Mouse (Mus musculus) stomach, postnatal 0 days (tissue): ENCODE data around the gene Etv3. TPM values are rescaled to one million over a fixed set of nuclear protein-coding genes. Genes with fewer than 3 reads are reported as not detected.

Source experiments
- ATAC-seq: fragments of 200-750 bp; cut with Nextera tagmentation; 2 replicates; pipeline ENCODE4 v1.8.0; 2017; ENCODE audit not compliant: low FRiP score, low TSS enrichment
- DNase-seq: peaks from one replicate; pipeline ENCODE4 v3.0.0-alpha.2; 2016; ENCODE audit warnings: low spot score
- H3K27ac ChIP-seq: fragments of 300-500 bp; sonication (generic); replicated peaks from 2 replicates; pipeline ENCODE4 v1.5.1; 2014; ENCODE audit warnings: mild to moderate bottlenecking, control low read depth
- H3K27me3 ChIP-seq: fragments of 300-500 bp; sonication (generic); 2 replicates; pipeline ENCODE4 v1.6.1; 2014; ENCODE audit warnings: low read length; ENCODE audit not compliant: control insufficient read depth, insufficient read depth
- H3K36me3 ChIP-seq: fragments of 300-500 bp; sonication (generic); 2 replicates; pipeline ENCODE4 v1.6.1; 2014; ENCODE audit warnings: low read length, mixed read lengths; ENCODE audit not compliant: control insufficient read depth, insufficient read depth
- H3K4me1 ChIP-seq: fragments of 300-500 bp; sonication (generic); replicated peaks from 2 replicates; pipeline ENCODE4 v1.6.1; 2014; ENCODE audit warnings: antibody characterized with exemption; ENCODE audit not compliant: control insufficient read depth, insufficient read depth
- H3K4me2 ChIP-seq: fragments of 300-500 bp; sonication (generic); replicated peaks from 2 replicates; pipeline ENCODE4 v1.6.1; 2014; ENCODE audit warnings: low read depth, mild to moderate bottlenecking, control low read depth, moderate library complexity
- H3K4me3 ChIP-seq: fragments of 300-500 bp; sonication (generic); 2 replicates; pipeline ENCODE4 v1.5.1; 2014; ENCODE audit warnings: low read depth, low read length, control low read depth
- H3K9ac ChIP-seq: fragments of 300-500 bp; sonication (generic); 2 replicates; pipeline ENCODE4 v1.6.1; 2014; ENCODE audit warnings: mild to moderate bottlenecking, low read length, control low read depth, mixed read lengths
- H3K9me3 ChIP-seq: fragments of 300-500 bp; sonication (generic); 2 replicates; pipeline ENCODE4 v1.6.1; 2016; ENCODE audit warnings: low read length; ENCODE audit not compliant: control insufficient read depth
- CTCF ChIP-seq: IDR thresholded peaks from 2 replicates; pipeline ENCODE4 v1.5.1; 2016; ENCODE audit warnings: antibody characterized with exemption, low read depth, mild to moderate bottlenecking, moderate library complexity
- EP300 ChIP-seq: optimal IDR thresholded peaks from 2 replicates; pipeline ENCODE3; 2016; ENCODE audit warnings: antibody characterized with exemption
- WGBS: fragments of 180-500 bp; shearing (Covaris S2); extraction: QIAGEN DNeasy Blood & Tissue Kit; methylation state at CpG from one replicate; pipeline ENCODE4 v1.1.7; 2014; 5-methylcytosine and 5-hydroxymethylcytosine counted together
- polyA plus RNA-seq: library from polyadenylated mRNA; unstranded; fragments of >200 nt; fragmentation: Nextera tagmentation; extraction: Ambion mirVana; gene quantifications from 2 replicates; pipeline ENCODE4 v1.2.1, GENCODE M21; 2015

The Etv3 gene
- polyA plus RNA-seq, 1 experiment from 2014 or later = 11.8 TPM

GRCm38 (mm10) chr3:87498266-87498665 lies 26.9 kb upstream of the Etv3 start:
- no peak overlapping the region for H3K4me3 ChIP-seq
- ATAC-seq = no peak
- H3K27ac ChIP-seq = no peak overlapping the region; the same call in 1 of the 2 replicates
- 87% methylated on average over 9 of the region's 9 CpGs for WGBS
- H3K4me1 ChIP-seq = no peaks in the 10 kb centered on the region
- no peaks in the 10 kb centered on the region for H3K9me3 ChIP-seq
- DNase-seq = no peak
- no peak for TF ChIP-seq EP300
- H3K36me3 ChIP-seq = no peaks in the 10 kb centered on the region
- H3K4me2 ChIP-seq = no peak overlapping the region
- no peaks in the 10 kb centered on the region; the same call in 1 of the 2 replicates for H3K27me3 ChIP-seq
- no peak overlapping the region for H3K9ac ChIP-seq

- ATAC-seq = peak; percentile 54; the same call in 1 of the 2 replicates
- Histone ChIP-seq H3K4me2 (no peak overlapping the region), H3K9me3 (no peaks in the 10 kb centered on the region), H3K27me3 (no peaks in the 10 kb centered on the region; the same call in 1 of the 2 replicates), H3K27ac (no peak overlapping the region), H3K9ac (no peak overlapping the region), H3K4me1 (no peaks in the 10 kb centered on the region), H3K4me3 (no peak overlapping the region), H3K36me3 (no peaks in the 10 kb centered on the region)
- peak; percentile 72 for DNase-seq
- WGBS = 13% methylated on average over 3 of the region's 3 CpGs
- TF ChIP-seq CTCF (peak; percentile 99), EP300 (no peak)
Measured at GRCm38 (mm10) chr3:87499072-87499471, 26.1 kb upstream of the Etv3 start.

GRCm38 (mm10) chr3:87500088-87501055 lies 24.8 kb upstream of the Etv3 start:
- H3K36me3 ChIP-seq = no peaks in the 10 kb centered on the region
- no peak for ATAC-seq
- no peaks in the 10 kb centered on the region for H3K9me3 ChIP-seq
- 72% methylated on average over 24 of the region's 24 CpGs for WGBS
- H3K4me1 ChIP-seq = no peaks in the 10 kb centered on the region
- DNase-seq = no peak
- H3K27me3 ChIP-seq = no peaks in the 10 kb centered on the region; the same call in 1 of the 2 replicates
- no peak overlapping the region for H3K4me3 ChIP-seq
- no peak overlapping the region for H3K4me2 ChIP-seq
- no peak for TF ChIP-seq EP300
- no peak for TF ChIP-seq CTCF
- H3K27ac ChIP-seq = no peak overlapping the region
- no peak overlapping the region for H3K9ac ChIP-seq

GRCm38 (mm10) chr3:87501151-87501550 lies 24.1 kb upstream of the Etv3 start:
- Histone ChIP-seq H3K4me3 (no peak overlapping the region), H3K9ac (no peak overlapping the region), H3K4me1 (no peaks in the 10 kb centered on the region), H3K36me3 (no peaks in the 10 kb centered on the region), H3K4me2 (no peak overlapping the region), H3K9me3 (no peaks in the 10 kb centered on the region), H3K27ac (no peak overlapping the region), H3K27me3 (no peaks in the 10 kb centered on the region; the same call in 1 of the 2 replicates)
- 48% methylated on average over 8 of the region's 8 CpGs for WGBS
- TF ChIP-seq CTCF (no peak), EP300 (no peak)
- no peak for ATAC-seq
- no peak for DNase-seq

- H3K36me3 ChIP-seq = no peaks in the 10 kb centered on the region
- ATAC-seq = no peak
- H3K4me3 ChIP-seq = no peak overlapping the region
- no peak overlapping the region for H3K9ac ChIP-seq
- DNase-seq = no peak
- no peaks in the 10 kb centered on the region for H3K9me3 ChIP-seq
- no peak overlapping the region for H3K27ac ChIP-seq
- no peaks in the 10 kb centered on the region for H3K4me1 ChIP-seq
- no peak for TF ChIP-seq CTCF
- TF ChIP-seq EP300 = no peak
- 81% methylated on average over 6 of the region's 6 CpGs for WGBS
- no peak overlapping the region for H3K4me2 ChIP-seq
- no peaks in the 10 kb centered on the region; the same call in 1 of the 2 replicates for H3K27me3 ChIP-seq
Measured at GRCm38 (mm10) chr3:87502771-87503170, 22.4 kb upstream of the Etv3 start.

GRCm38 (mm10) chr3:87504330-87504729 lies 20.9 kb upstream of the Etv3 start:
- Histone ChIP-seq H3K4me2 (no peak overlapping the region), H3K27me3 (no peaks in the 10 kb centered on the region; the same call in 1 of the 2 replicates), H3K4me1 (0 out of 2 replicates have a peak, but pooled peaks cover 2% of the 10 kb centered on the region), H3K27ac (no peak overlapping the region), H3K9me3 (no peaks in the 10 kb centered on the region), H3K36me3 (no peaks in the 10 kb centered on the region), H3K9ac (no peak overlapping the region), H3K4me3 (no peak overlapping the region)
- WGBS = 33% methylated on average over 7 of the region's 7 CpGs
- ATAC-seq (no peak), DNase-seq (no peak)
- TF ChIP-seq CTCF (peak; percentile 89), EP300 (no peak)
